8 mouse cellular contexts compared by ENCODE assay signal in genomic region chr1:153414114-153414723, GRCm38 (mm10). TPM values are rescaled to one million over a fixed set of nuclear protein-coding genes. Genes with fewer than 3 reads are reported as not detected.
DNase-seq lines count a peak whose midpoint lies in the region; ATAC-seq and TF ChIP-seq lines count a peak whose summit lies in the region.
"Not testable (repeated sequence)": the region's sequence is repeated elsewhere in the genome, so short reads cannot be mapped to it uniquely, and the experiment has no call there.

No protein-coding gene starts in this region.

- H3K27me3 ChIP-seq in heart, postnatal 0 days (ENCODE audit: control insufficient read depth, insufficient read depth, low read length); liver, embryonic 16.5 days (ENCODE audit: control insufficient read depth, insufficient read depth, low read depth, low read length): not testable (repeated sequence)

- not testable (repeated sequence) for H3K9ac ChIP-seq in heart, postnatal 0 days (replicated peaks; ENCODE audit: low read depth, low read length); liver, embryonic 16.5 days (ENCODE audit: low read depth, low read length)

- not testable (repeated sequence) for TF ChIP-seq CTCF in cortical plate, adult 2 months (IDR thresholded peaks at IDR 0.05; ENCODE audit: extremely low read depth, insufficient read depth, low read length); heart, postnatal 0 days (IDR thresholded peaks at IDR 0.05; ENCODE audit: low read depth)

- H3K27ac ChIP-seq in cortical plate, adult 2 months (ENCODE audit: insufficient read depth, low read length) = peak overlapping the region; percentile 6
- H3K27ac ChIP-seq in heart, postnatal 0 days (ENCODE audit: low read depth) = peak overlapping the region; percentile 15; the same call in 1 of the 2 replicates
- H3K27ac ChIP-seq in liver, embryonic 16.5 days (ENCODE audit: low read length) = 0 out of 2 replicates have a peak overlapping the region, but pooled peaks have one; percentile 3

- H3K4me1 ChIP-seq in cortical plate, adult 2 months (ENCODE audit: control insufficient read depth, insufficient read depth, low read length); heart, postnatal 0 days (ENCODE audit: control insufficient read depth, insufficient read depth); liver, embryonic 16.5 days (ENCODE audit: control insufficient read depth, low read depth, low read length): not testable (repeated sequence)

- DNase-seq in A20 (ENCODE audit: low read depth, low spot score) = peak; percentile 94
- DNase-seq in adrenal gland, adult 8-10 months = peak; percentile 53
- DNase-seq in heart, postnatal 0 days (ENCODE audit: low spot score) = not testable (repeated sequence)
- DNase-seq in layer of hippocampus, adult 18-20 months (ENCODE audit: low spot score in 2 of 2) = peak; percentile 49 to 75
- peak; percentile 43 for DNase-seq in ovary, postnatal 36 days (ENCODE audit: low spot score)
- DNase-seq in thymus, adult 18-20 months = peak; percentile 96 to 98

- not testable (repeated sequence) for TF ChIP-seq EP300 in heart, postnatal 0 days (IDR thresholded peaks at IDR 0.05; ENCODE audit: low read depth)

- H3K4me3 ChIP-seq in cortical plate, adult 2 months (ENCODE audit: insufficient read depth, low read length); heart, postnatal 0 days (ENCODE audit: low read depth, low read length); liver, embryonic 16.5 days (ENCODE audit: low read depth, low read length): not testable (repeated sequence)

- not testable (repeated sequence) for ATAC-seq in heart, postnatal 0 days (ENCODE audit: insufficient read depth, low read depth)
- peak; percentile 47 for ATAC-seq in liver, embryonic 16.5 days (ENCODE audit: low read depth)

- not testable (repeated sequence) for H3K36me3 ChIP-seq in heart, postnatal 0 days (replicated peaks; ENCODE audit: control insufficient read depth, insufficient read depth, low read length); liver, embryonic 16.5 days (ENCODE audit: control insufficient read depth, insufficient read depth)

- WGBS in heart, postnatal 0 days = 78% methylated on average over 24 of the region's 24 CpGs
- WGBS in liver, embryonic 16.5 days (ENCODE audit: insufficient replicate concordance) = 59% methylated on average over 24 of the region's 24 CpGs

- H3K4me2 ChIP-seq in heart, postnatal 0 days (ENCODE audit: low read depth, low read length); liver, embryonic 16.5 days (ENCODE audit: low read depth, low read length): not testable (repeated sequence)

- not testable (repeated sequence) for H3K9me3 ChIP-seq in heart, postnatal 0 days (replicated peaks; ENCODE audit: control insufficient read depth, low read length); liver, embryonic 16.5 days (replicated peaks; ENCODE audit: control insufficient read depth, low read length)

- 0 out of 2 replicates have a peak, but pooled peaks have one; percentile 10 for TF ChIP-seq POLR2A in cortical plate, adult 2 months (IDR thresholded peaks at IDR 0.05; ENCODE audit: extremely low read depth, insufficient read depth, low read length)

RNA-seq across cellular contexts. Expression of gene Shcbp1l, which starts 10.7 kb away (rescaled TPM):
- total RNA-seq in adrenal gland, adult 8-10 months (2022) = under 1 TPM in 3 of 4 experiments, not detected in 1; 0.10 to 0.55 (median 0.16) TPM
- polyA plus RNA-seq in cortical plate, adult 2 months (2012; rRNA removed) = 3.5 and 4.2 TPM in 2 replicates
- total RNA-seq in heart, postnatal 0 days (2014; rRNA removed; ENCODE audit: low replicate concordance) = not detected in 2 replicates
- polyA plus RNA-seq in heart, postnatal 0 days (2015; fragmentation: Nextera tagmentation; extraction: Ambion mirVana) = 0.07 TPM in 1 of 2 replicates, not detected in the other
- 1 to 10 TPM; 4.3 to 4.4 TPM for total RNA-seq in layer of hippocampus, adult 18-20 months (2021)
- 0.32 and 0.33 TPM in 2 replicates for polyA plus RNA-seq in liver, embryonic 16.5 days (2015; fragmentation: Nextera tagmentation; extraction: Ambion mirVana)
